Mouse (Mus musculus): ENCODE results near the gene Igsf8. TPM values are rescaled to one million over a fixed set of nuclear protein-coding genes. Genes with fewer than 3 reads are reported as not detected.

Gene Igsf8
- 19.9 and 33.3 TPM in 2 replicates for total RNA-seq (2014; fragmentation: Nextera tagmentation)
- 13.1 and 14.8 TPM in 2 replicates for total RNA-seq (2017)
- polyA plus RNA-seq (2012) = 69.3 and 71.4 TPM in 2 replicates

- H3K9me3 ChIP-seq (replicated peaks) = no peaks in the 10 kb centered on the region
- H3K36me3 ChIP-seq (replicated peaks) = no peaks in the 10 kb centered on the region
- DNase-seq (ENCODE audit: low spot score) = no peak
- no peak for ATAC-seq (ENCODE audit: extremely low read depth, insufficient number of reproducible peaks, low FRiP score, poor library complexity, severe bottlenecking)
- no peaks in the 10 kb centered on the region for H3K27me3 ChIP-seq (ENCODE audit: insufficient read depth, low read length)
- TF ChIP-seq CTCF (IDR thresholded peaks at IDR 0.05; ENCODE audit: low read depth, low read length) (no peak), GATA2 (IDR thresholded peaks at IDR 0.05; ENCODE audit: borderline replicate concordance, low read depth, low read length) (no peak), GATA1 (IDR thresholded peaks at IDR 0.05; ENCODE audit: borderline replicate concordance, low read length) (no peak), TAL1 (conservative IDR thresholded peaks at IDR 0.05; ENCODE audit: low read depth, low read length) (no peak), POLR2AphosphoS5 (IDR thresholded peaks at IDR 0.05; ENCODE audit: insufficient replicate concordance, low read depth, low read length) (no peak)
- H3K4me3 ChIP-seq (ENCODE audit: low read depth, low read length) = no peak within 1 kb of the TSS
- H3K4me1 ChIP-seq (ENCODE audit: insufficient read depth, low read depth, low read length) = no peaks in the 10 kb centered on the region
Observed at GRCm38 (mm10) chr1:172261477-172262078, at the start of gene Igsf8. Gene Igsf8, plus strand, starts transcription at chr1:172261641.

- Histone ChIP-seq H3K36me3 (replicated peaks) (no peaks in the 10 kb centered on the region), H3K9me3 (replicated peaks) (no peaks in the 10 kb centered on the region), H3K4me3 (ENCODE audit: low read depth, low read length) (no peak overlapping the region), H3K27me3 (ENCODE audit: insufficient read depth, low read length) (peaks cover 33% of the 10 kb centered on the region), H3K4me1 (ENCODE audit: insufficient read depth, low read depth, low read length) (peaks cover 19% of the 10 kb centered on the region)
- ATAC-seq (ENCODE audit: extremely low read depth, insufficient number of reproducible peaks, low FRiP score, poor library complexity, severe bottlenecking) (no peak), DNase-seq (ENCODE audit: low spot score) (no peak)
- TF ChIP-seq GATA1 (IDR thresholded peaks at IDR 0.05; ENCODE audit: borderline replicate concordance, low read length) = no peak
- no peak for TF ChIP-seq POLR2AphosphoS5 (IDR thresholded peaks at IDR 0.05; ENCODE audit: insufficient replicate concordance, low read depth, low read length)
- no peak for TF ChIP-seq GATA2 (IDR thresholded peaks at IDR 0.05; ENCODE audit: borderline replicate concordance, low read depth, low read length)
- no peak for TF ChIP-seq CTCF (IDR thresholded peaks at IDR 0.05; ENCODE audit: low read depth, low read length)
- no peak for TF ChIP-seq TAL1 (conservative IDR thresholded peaks at IDR 0.05; ENCODE audit: low read depth, low read length)
Observed at GRCm38 (mm10) chr1:172212776-172213175, 48.7 kb upstream of the Igsf8 start.

GRCm38 (mm10) chr1:172213771-172214170 is 47.7 kb upstream of the Igsf8 start:
- Histone ChIP-seq H3K27me3 (ENCODE audit: insufficient read depth, low read length) (peaks cover 33% of the 10 kb centered on the region), H3K4me1 (ENCODE audit: insufficient read depth, low read depth, low read length) (peaks cover 21% of the 10 kb centered on the region), H3K4me3 (ENCODE audit: low read depth, low read length) (no peak overlapping the region), H3K36me3 (replicated peaks) (no peaks in the 10 kb centered on the region), H3K9me3 (replicated peaks) (no peaks in the 10 kb centered on the region)
- ATAC-seq (ENCODE audit: extremely low read depth, insufficient number of reproducible peaks, low FRiP score, poor library complexity, severe bottlenecking) (no peak), DNase-seq (ENCODE audit: low spot score) (no peak)
- TF ChIP-seq CTCF (IDR thresholded peaks at IDR 0.05; ENCODE audit: low read depth, low read length) (no peak), GATA2 (IDR thresholded peaks at IDR 0.05; ENCODE audit: borderline replicate concordance, low read depth, low read length) (no peak), POLR2AphosphoS5 (IDR thresholded peaks at IDR 0.05; ENCODE audit: insufficient replicate concordance, low read depth, low read length) (no peak), TAL1 (conservative IDR thresholded peaks at IDR 0.05; ENCODE audit: low read depth, low read length) (no peak), GATA1 (IDR thresholded peaks at IDR 0.05; ENCODE audit: borderline replicate concordance, low read length) (no peak)

GRCm38 (mm10) chr1:172214748-172215147 is 46.7 kb upstream of the Igsf8 start:
- ATAC-seq (ENCODE audit: extremely low read depth, insufficient number of reproducible peaks, low FRiP score, poor library complexity, severe bottlenecking) (no peak), DNase-seq (ENCODE audit: low spot score) (no peak)
- Histone ChIP-seq H3K4me3 (ENCODE audit: low read depth, low read length) (no peak overlapping the region), H3K4me1 (ENCODE audit: insufficient read depth, low read depth, low read length) (peaks cover 21% of the 10 kb centered on the region), H3K27me3 (ENCODE audit: insufficient read depth, low read length) (peaks cover 38% of the 10 kb centered on the region), H3K36me3 (replicated peaks) (no peaks in the 10 kb centered on the region), H3K9me3 (replicated peaks) (no peaks in the 10 kb centered on the region)
- no peak for TF ChIP-seq GATA1 (IDR thresholded peaks at IDR 0.05; ENCODE audit: borderline replicate concordance, low read length)
- no peak for TF ChIP-seq GATA2 (IDR thresholded peaks at IDR 0.05; ENCODE audit: borderline replicate concordance, low read depth, low read length)
- TF ChIP-seq TAL1 (conservative IDR thresholded peaks at IDR 0.05; ENCODE audit: low read depth, low read length) = no peak
- no peak for TF ChIP-seq CTCF (IDR thresholded peaks at IDR 0.05; ENCODE audit: low read depth, low read length)
- no peak for TF ChIP-seq POLR2AphosphoS5 (IDR thresholded peaks at IDR 0.05; ENCODE audit: insufficient replicate concordance, low read depth, low read length)

- Histone ChIP-seq H3K9me3 (replicated peaks) (no peaks in the 10 kb centered on the region), H3K27me3 (ENCODE audit: insufficient read depth, low read length) (peaks cover 35% of the 10 kb centered on the region), H3K36me3 (replicated peaks) (no peaks in the 10 kb centered on the region), H3K4me1 (ENCODE audit: insufficient read depth, low read depth, low read length) (peaks cover 19% of the 10 kb centered on the region), H3K4me3 (ENCODE audit: low read depth, low read length) (no peak overlapping the region; the same call in 1 of the 2 replicates)
- TF ChIP-seq GATA1 (IDR thresholded peaks at IDR 0.05; ENCODE audit: borderline replicate concordance, low read length) (no peak), CTCF (IDR thresholded peaks at IDR 0.05; ENCODE audit: low read depth, low read length) (peak; percentile 76)
- peak; percentile 81 for DNase-seq (ENCODE audit: low spot score)
- peak; percentile 94 for ATAC-seq (ENCODE audit: extremely low read depth, insufficient number of reproducible peaks, low FRiP score, poor library complexity, severe bottlenecking)
Observed at GRCm38 (mm10) chr1:172217148-172217547, 44.3 kb upstream of the Igsf8 start.

GRCm38 (mm10) chr1:172218164-172218910 is 43.1 kb upstream of the Igsf8 start:
- no peak for ATAC-seq (ENCODE audit: extremely low read depth, insufficient number of reproducible peaks, low FRiP score, poor library complexity, severe bottlenecking)
- H3K9me3 ChIP-seq (replicated peaks) = no peaks in the 10 kb centered on the region
- H3K36me3 ChIP-seq (replicated peaks) = no peaks in the 10 kb centered on the region
- H3K27me3 ChIP-seq (ENCODE audit: insufficient read depth, low read length) = peaks cover 25% of the 10 kb centered on the region
- DNase-seq (ENCODE audit: low spot score) = no peak
- no peak overlapping the region for H3K4me3 ChIP-seq (ENCODE audit: low read depth, low read length)
- H3K4me1 ChIP-seq (ENCODE audit: insufficient read depth, low read depth, low read length) = peaks cover 15% of the 10 kb centered on the region
- TF ChIP-seq CTCF (IDR thresholded peaks at IDR 0.05; ENCODE audit: low read depth, low read length) (no peak), GATA1 (IDR thresholded peaks at IDR 0.05; ENCODE audit: borderline replicate concordance, low read length) (no peak), GATA2 (IDR thresholded peaks at IDR 0.05; ENCODE audit: borderline replicate concordance, low read depth, low read length) (no peak)

Data from G1E (cell line).